ENCODE assay signal across 30 mouse cellular contexts in the genomic region with DNA sequence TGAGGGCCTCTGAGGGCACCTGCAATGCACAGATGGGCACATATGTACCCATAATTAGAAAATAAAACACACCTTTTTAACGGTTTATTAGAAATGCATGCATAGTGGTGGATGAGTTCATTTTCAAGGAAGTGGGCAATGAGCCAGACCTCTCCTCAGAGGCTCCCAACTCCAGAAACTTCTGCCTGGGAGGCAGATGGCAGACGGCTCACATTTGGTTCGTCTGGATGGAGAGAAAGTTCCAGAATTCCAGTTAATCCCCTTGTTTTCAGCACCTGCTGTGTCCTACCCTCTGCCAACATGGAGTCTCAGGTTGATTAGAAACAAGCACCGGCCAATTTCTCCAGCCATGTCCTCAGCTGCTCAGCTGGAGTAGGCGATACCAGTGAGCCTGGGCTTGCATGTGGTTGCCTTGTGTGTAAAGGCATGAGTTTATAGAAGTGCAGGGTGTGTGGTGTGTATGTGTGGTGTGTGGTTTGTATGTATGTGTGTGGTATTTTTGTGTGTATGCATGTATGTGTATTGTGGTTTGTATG. TPM values are rescaled to one million over a fixed set of nuclear protein-coding genes. Genes with fewer than 3 reads are reported as not detected.
DNase-seq lines count a peak whose midpoint lies in the region; ATAC-seq lines count a peak whose summit lies in the region.
"Had no signal": no experiment of that assay in that cellular context is flagged by ENCODE, and none has a peak within 500 bp of the region (broad histone marks: within the 10 kb centered on the region; RNA-seq: fewer than 3 reads in every experiment).

No protein-coding gene starts in this region.

- 0 out of 2 replicates have a peak, but pooled peaks cover 3% of the 10 kb centered on the region for H3K4me1 ChIP-seq in forebrain, embryonic 15.5 days
- peaks cover 2% of the 10 kb centered on the region; the same call in 1 of the 2 replicates for H3K4me1 ChIP-seq in forebrain, embryonic 16.5 days (replicated peaks; ENCODE audit: control insufficient read depth, insufficient read depth, low read length)
- H3K4me1 ChIP-seq: liver, embryonic 12.5 days had no signal

- peak; percentile 34 to 38 for DNase-seq in left cerebral cortex, postnatal 14 days (ENCODE audit: low spot score in 2 of 2)
- DNase-seq in left cerebral cortex, adult 8-10 months (ENCODE audit: low spot score in 2 of 2): no peak
- DNase-seq in NIH3T3 (ENCODE audit: low read depth): peak; percentile 27
- DNase-seq in brain, adult 2 months (ENCODE audit: low read depth, low spot score): peak; percentile 48
- no peak for DNase-seq in kidney, postnatal 14 days
- DNase-seq in spleen, postnatal 14 days (ENCODE audit: low spot score in 2 of 2): no peak
- DNase-seq: adrenal gland, postnatal 10 days; cerebellum, postnatal 36 days; heart, postnatal 36 days; kidney, adult 8-10 months; kidney, postnatal 25 days; lung, adult 18-20 months; lung, postnatal 10 days; thymus, postnatal 14 days had no signal

- H3K9me3 ChIP-seq in forebrain, embryonic 15.5 days: peaks cover 8% of the 10 kb centered on the region; the same call in 1 of the 2 replicates
- peaks cover 8% of the 10 kb centered on the region; the same call in 1 of the 2 replicates for H3K9me3 ChIP-seq in forebrain, embryonic 16.5 days (ENCODE audit: control insufficient read depth, low read length)
- H3K9me3 ChIP-seq: heart, embryonic 15.5 days; liver, embryonic 12.5 days had no signal

- H3K36me3 ChIP-seq in forebrain, embryonic 15.5 days: no peaks in the 10 kb centered on the region
- H3K36me3 ChIP-seq in forebrain, embryonic 16.5 days (ENCODE audit: control insufficient read depth, insufficient read depth): no peaks in the 10 kb centered on the region
- H3K36me3 ChIP-seq: liver, embryonic 12.5 days had no signal

- H3K27ac ChIP-seq in forebrain, embryonic 15.5 days (replicated peaks): peak overlapping the region; percentile 52
- H3K27ac ChIP-seq in forebrain, embryonic 16.5 days (ENCODE audit: low read length): no peak overlapping the region; the same call in 1 of the 2 replicates
- H3K27ac ChIP-seq: heart, embryonic 15.5 days; hindbrain, embryonic 14.5 days; liver, embryonic 12.5 days; midbrain, embryonic 10.5 days had no signal

- no peaks in the 10 kb centered on the region for H3K27me3 ChIP-seq in forebrain, embryonic 15.5 days
- no peaks in the 10 kb centered on the region for H3K27me3 ChIP-seq in forebrain, embryonic 16.5 days (replicated peaks; ENCODE audit: control insufficient read depth, insufficient read depth, low read length)
- H3K27me3 ChIP-seq: heart, embryonic 15.5 days; liver, embryonic 12.5 days had no signal

- intact Hi-C loops in left cerebral cortex, postnatal 14 days (cut with DNase I): no loop called here

- H3K9ac ChIP-seq in forebrain, embryonic 15.5 days (replicated peaks): no peak overlapping the region
- no peak overlapping the region for H3K9ac ChIP-seq in forebrain, embryonic 16.5 days (replicated peaks; ENCODE audit: low read depth, low read length)
- H3K9ac ChIP-seq: heart, embryonic 15.5 days; hindbrain, embryonic 14.5 days; liver, embryonic 12.5 days had no signal

- no peak overlapping the region for H3K4me3 ChIP-seq in forebrain, embryonic 15.5 days
- H3K4me3 ChIP-seq in forebrain, embryonic 16.5 days (replicated peaks; ENCODE audit: low read length): no peak overlapping the region
- H3K4me3 ChIP-seq: heart, embryonic 15.5 days; liver, embryonic 12.5 days; midbrain, embryonic 10.5 days had no signal

- WGBS in forebrain, embryonic 15.5 days: 63% methylated on average over 5 of the region's 5 CpGs
- WGBS in forebrain, embryonic 16.5 days: 60% methylated on average over 5 of the region's 5 CpGs

- H3K4me2 ChIP-seq in forebrain, embryonic 15.5 days (replicated peaks): no peak overlapping the region
- no peak overlapping the region for H3K4me2 ChIP-seq in forebrain, embryonic 16.5 days (ENCODE audit: low read length)
- H3K4me2 ChIP-seq: heart, embryonic 15.5 days; hindbrain, embryonic 14.5 days; liver, embryonic 12.5 days had no signal

- ATAC-seq in forebrain, embryonic 15.5 days (replicated peaks): no peak
- ATAC-seq in forebrain, embryonic 16.5 days: no peak
- ATAC-seq: liver, embryonic 12.5 days had no signal

RNA-seq across cellular contexts. Expression of gene Hip1, which starts 27.5 kb away (rescaled TPM):
- 29.2 and 31.7 TPM in 2 replicates for polyA plus RNA-seq in forebrain, embryonic 15.5 days (2015; fragmentation: Nextera tagmentation; extraction: Ambion mirVana)
- 29.1 and 32.5 TPM in 2 replicates for polyA plus RNA-seq in forebrain, embryonic 16.5 days (2015; fragmentation: Nextera tagmentation; extraction: Ambion mirVana)
- total RNA-seq in left cerebral cortex, postnatal 14 days (2021): 10 to 100 TPM; 66.9 to 72.0 TPM
- 10 to 100 TPM; 41.3 to 47.8 (median 45.0) TPM for total RNA-seq in left cerebral cortex, adult 8-10 months (2022)

RNA-seq across cellular contexts. Expression of gene Ccl26, which starts 46.0 kb away (rescaled TPM):
- polyA plus RNA-seq in forebrain, embryonic 15.5 days (2015; fragmentation: Nextera tagmentation; extraction: Ambion mirVana): not detected in 2 replicates
- not detected in 2 replicates for polyA plus RNA-seq in forebrain, embryonic 16.5 days (2015; fragmentation: Nextera tagmentation; extraction: Ambion mirVana)
- not detected for total RNA-seq in left cerebral cortex, postnatal 14 days (2021)
- not detected for total RNA-seq in left cerebral cortex, adult 8-10 months (2022)
- total RNA-seq: adrenal gland, postnatal 10 days; gastrocnemius, adult 8-10 months; heart, postnatal 36 days; left cerebral cortex, adult 18-20 months; MEL; neutrophil, adult 5-6 weeks had no signal
- polyA plus RNA-seq: C2C12; gonadal fat pad, adult 2 months; heart, embryonic 15.5 days; hindbrain, embryonic 14.5 days; intestine, embryonic 14.5 days; limb, embryonic 11.5 days; liver, embryonic 12.5 days; midbrain, embryonic 10.5 days; spleen, adult 2 months; stomach, embryonic 14.5 days had no signal

RNA-seq across cellular contexts. Expression of gene Ccl24, which starts 55.4 kb away (rescaled TPM):
- polyA plus RNA-seq in forebrain, embryonic 15.5 days (2015; fragmentation: Nextera tagmentation; extraction: Ambion mirVana): 0.87 and 1.1 TPM in 2 replicates
- polyA plus RNA-seq in forebrain, embryonic 16.5 days (2015; fragmentation: Nextera tagmentation; extraction: Ambion mirVana): 1.4 and 1.5 TPM in 2 replicates
- total RNA-seq in left cerebral cortex, postnatal 14 days (2021): not detected
- total RNA-seq in left cerebral cortex, adult 8-10 months (2022): not detected
- total RNA-seq: MEL; neutrophil, adult 5-6 weeks had no signal
- polyA plus RNA-seq: C2C12 had no signal

Comparison
In these comparisons a context has a peak if more than half of its experiments do, and no peak if none do; other contexts are left out.
1. DNase-seq: peak in left cerebral cortex, postnatal 14 days (2 of 2), NIH3T3 (single experiment) and brain, adult 2 months (single experiment); none in left cerebral cortex, adult 8-10 months (0 of 2), kidney, postnatal 14 days (single experiment) and spleen, postnatal 14 days (0 of 2).